Mouse (Mus musculus) lung, postnatal 0 days (tissue): ENCODE measurements at regions not wholly inside any gene's neighbourhood (a gene's known extent, or its start where the extent isn't known, plus 50 kb on each side); places are given as distances from the start of the nearest gene placed in this dataset.

ENCODE experiments used
- ATAC-seq: fragments of 200-750 bp; cut with Nextera tagmentation; 2 replicates; pipeline ENCODE4 v1.8.0; 2017; ENCODE audit warnings: moderate library complexity
- DNase-seq: peaks from one replicate; pipeline ENCODE4 v3.0.0-alpha.2; 2016; ENCODE audit warnings: low spot score
- H3K27ac ChIP-seq: fragments of 300-500 bp; sonication (generic); 2 replicates; pipeline ENCODE4 v1.5.1; 2014; ENCODE audit warnings: antibody characterized with exemption, mild to moderate bottlenecking, low read length, mixed read lengths
- H3K27me3 ChIP-seq: fragments of 300-500 bp; sonication (generic); replicated peaks from 2 replicates; pipeline ENCODE4 v1.6.1; 2014; ENCODE audit warnings: low read length, mixed read lengths; ENCODE audit not compliant: insufficient read depth
- H3K36me3 ChIP-seq: fragments of 300-500 bp; sonication (generic); 2 replicates; pipeline ENCODE4 v1.6.1; 2014; ENCODE audit warnings: low read length, mixed read lengths; ENCODE audit not compliant: insufficient read depth
- H3K4me1 ChIP-seq: fragments of 300-500 bp; sonication (generic); 2 replicates; pipeline ENCODE4 v1.6.1; 2014; ENCODE audit warnings: antibody characterized with exemption, low read depth, low read length, mixed read lengths; ENCODE audit not compliant: insufficient read depth
- H3K4me2 ChIP-seq: fragments of 300-500 bp; sonication (generic); replicated peaks from 2 replicates; pipeline ENCODE4 v1.6.1; 2014; ENCODE audit warnings: low read depth, mild to moderate bottlenecking, low read length, moderate library complexity, mixed read lengths
- H3K4me3 ChIP-seq: fragments of 300-500 bp; sonication (generic); 2 replicates; pipeline ENCODE4 v1.5.1; 2014; ENCODE audit warnings: low read depth, low read length
- H3K9ac ChIP-seq: fragments of 300-500 bp; sonication (generic); replicated peaks from 2 replicates; pipeline ENCODE4 v1.6.1; 2014; ENCODE audit warnings: low read depth, mild to moderate bottlenecking
- H3K9me3 ChIP-seq: fragments of 300-500 bp; sonication (generic); 2 replicates; pipeline ENCODE4 v1.6.1; 2016; ENCODE audit warnings: low read length, mixed read lengths
- CTCF ChIP-seq: IDR thresholded peaks from 2 replicates; pipeline ENCODE4 v1.5.1; 2016; ENCODE audit warnings: antibody characterized with exemption, mild to moderate bottlenecking
- EP300 ChIP-seq: IDR thresholded peaks from 2 replicates; pipeline ENCODE4 v1.6.1; 2016; ENCODE audit warnings: antibody characterized with exemption, mild to moderate bottlenecking, control low read depth
- WGBS: fragments of 180-500 bp; shearing (Covaris S2); extraction: QIAGEN DNeasy Blood & Tissue Kit; methylation state at CpG from one replicate; pipeline ENCODE4 v1.1.7; 2014; 5-methylcytosine and 5-hydroxymethylcytosine counted together

DNA sequence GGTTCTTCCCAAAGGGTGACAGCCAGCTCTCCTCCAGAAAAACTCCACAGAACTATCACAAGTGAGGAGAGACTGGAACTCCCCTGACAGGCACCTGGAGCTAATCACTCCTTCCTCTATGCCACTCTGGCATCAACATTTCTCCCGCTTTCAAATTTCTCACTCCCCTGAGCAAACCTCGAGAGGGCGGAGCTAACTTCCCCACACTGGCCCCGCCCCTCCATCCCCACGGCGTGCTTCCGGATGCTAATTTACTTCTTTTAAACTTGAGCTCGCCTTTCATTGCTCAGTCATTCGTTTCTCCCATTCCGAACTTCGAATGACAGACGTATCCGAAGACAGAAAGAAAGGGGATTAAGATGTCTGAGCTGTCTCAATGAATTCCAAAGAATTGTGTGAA, 87.8 kb upstream of the Ado start:
- DNase-seq (peak; percentile 32), ATAC-seq (0 out of 2 replicates have a peak, but pooled peaks have one; percentile 23)
- TF ChIP-seq EP300 (no peak), CTCF (no peak)
- Histone ChIP-seq H3K4me1 (no peaks in the 10 kb centered on the region), H3K9ac (no peak overlapping the region), H3K4me2 (peak overlapping the region; percentile 22), H3K27me3 (no peaks in the 10 kb centered on the region), H3K36me3 (no peaks in the 10 kb centered on the region), H3K4me3 (no peak overlapping the region), H3K27ac (no peak overlapping the region), H3K9me3 (no peaks in the 10 kb centered on the region)
- 5% methylated on average over 13 of the region's 13 CpGs for WGBS

DNA sequence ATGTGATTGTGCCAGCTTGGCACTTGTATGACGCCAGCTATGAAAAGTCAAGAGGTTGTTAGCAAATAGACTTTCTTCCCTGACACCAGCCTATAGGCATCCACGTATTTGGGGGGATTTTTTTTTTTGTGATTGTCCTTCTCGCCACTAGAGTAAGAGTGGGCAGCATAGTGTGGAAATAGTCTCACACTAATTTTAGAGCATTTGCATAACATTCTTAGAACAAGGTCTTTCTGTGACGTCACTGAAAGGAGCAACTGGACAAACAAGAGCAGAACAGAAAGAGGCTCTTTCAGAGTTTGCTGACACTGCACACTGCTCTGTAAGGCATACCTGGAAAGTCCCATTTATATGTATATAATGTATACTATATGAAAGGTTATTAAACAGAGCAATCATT, 86.0 kb upstream of the Ado start:
- peak; percentile 26 for ATAC-seq
- H3K9me3 ChIP-seq, result no peaks in the 10 kb centered on the region
- no peak overlapping the region for H3K9ac ChIP-seq
- no peaks in the 10 kb centered on the region for H3K36me3 ChIP-seq
- H3K27ac ChIP-seq, result no peak overlapping the region
- no peak overlapping the region for H3K4me3 ChIP-seq
- no peak overlapping the region for H3K4me2 ChIP-seq
- H3K27me3 ChIP-seq, result no peaks in the 10 kb centered on the region
- DNase-seq, result peak; percentile 47
- H3K4me1 ChIP-seq, result no peaks in the 10 kb centered on the region
- no peak for TF ChIP-seq CTCF
- no peak for TF ChIP-seq EP300
- 46% methylated on average over 4 of the region's 4 CpGs for WGBS

DNA sequence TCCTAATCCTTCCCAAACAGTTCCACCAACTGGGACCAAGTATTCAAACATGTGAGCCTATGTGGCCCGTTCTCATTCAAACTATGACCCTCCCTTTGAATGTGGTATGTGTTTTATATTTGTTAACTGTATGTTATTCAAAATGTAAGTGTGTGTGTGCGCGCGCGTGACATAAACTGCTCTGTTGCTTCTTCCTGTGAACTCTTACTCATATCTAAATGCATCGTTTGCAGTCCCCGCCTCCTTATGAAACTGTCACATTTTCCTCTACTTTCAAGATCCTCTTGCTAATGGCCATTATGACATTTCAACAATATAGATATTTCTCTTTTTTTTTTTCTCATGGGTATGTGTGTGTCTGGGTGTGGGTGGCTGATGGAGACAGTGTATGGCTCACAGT, 84.3 kb upstream of the Ado start:
- H3K4me1 ChIP-seq, result no peaks in the 10 kb centered on the region
- H3K36me3 ChIP-seq, result no peaks in the 10 kb centered on the region
- no peaks in the 10 kb centered on the region for H3K9me3 ChIP-seq
- H3K4me2 ChIP-seq, result no peak overlapping the region
- WGBS, result 89% methylated on average over 7 of the region's 7 CpGs
- TF ChIP-seq CTCF (no peak), EP300 (no peak)
- ATAC-seq (no peak), DNase-seq (peak; percentile 24)
- no peaks in the 10 kb centered on the region for H3K27me3 ChIP-seq
- H3K9ac ChIP-seq, result no peak overlapping the region
- H3K4me3 ChIP-seq, result no peak overlapping the region
- H3K27ac ChIP-seq, result no peak overlapping the region

DNA sequence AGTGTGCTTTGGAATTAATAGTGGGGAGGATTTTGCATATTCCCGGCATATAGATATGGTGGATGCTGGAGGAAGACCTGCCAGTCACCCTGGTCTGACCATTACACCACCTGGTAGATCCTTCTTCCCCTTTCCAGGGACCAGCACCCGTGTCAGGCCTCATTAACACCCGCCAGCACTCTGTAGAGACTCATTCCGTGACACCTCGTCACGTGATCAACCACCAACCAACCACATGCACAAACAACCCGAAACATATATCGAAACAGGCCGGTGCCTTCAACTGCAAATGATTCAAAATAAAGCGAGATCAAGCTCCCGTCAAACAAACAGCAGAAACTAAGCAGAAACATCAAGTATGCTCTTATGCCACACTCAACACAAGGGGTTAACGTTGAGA, 74.6 kb upstream of the Ado start:
- DNase-seq, result no peak
- no peak for ATAC-seq
- Histone ChIP-seq H3K36me3 (no peaks in the 10 kb centered on the region), H3K4me1 (no peaks in the 10 kb centered on the region), H3K4me3 (no peak overlapping the region), H3K27ac (no peak overlapping the region), H3K9ac (no peak overlapping the region), H3K9me3 (no peaks in the 10 kb centered on the region), H3K27me3 (no peaks in the 10 kb centered on the region), H3K4me2 (no peak overlapping the region)
- TF ChIP-seq EP300, result no peak
- no peak for TF ChIP-seq CTCF
- WGBS, result 74% methylated on average over 12 of the region's 12 CpGs

DNA sequence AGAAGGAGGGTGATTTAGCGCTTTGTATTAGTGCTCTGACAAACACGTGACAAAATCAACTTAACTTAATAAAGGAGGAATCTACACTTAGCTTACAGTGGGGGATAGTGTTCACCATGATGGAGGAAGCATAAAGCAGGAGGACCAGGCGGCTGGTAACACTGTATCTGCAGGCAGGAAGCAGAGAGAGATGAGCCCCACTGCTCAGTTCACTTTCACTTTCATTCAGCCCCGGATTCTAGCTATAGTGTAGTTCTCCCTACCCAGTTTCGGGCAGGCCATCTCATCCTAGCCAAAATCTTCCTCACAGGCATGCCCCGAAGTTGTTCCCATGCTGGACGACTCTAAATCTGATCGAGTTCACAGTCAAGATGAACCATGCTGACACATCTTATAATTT, 71.3 kb upstream of the Ado start:
- Histone ChIP-seq H3K4me1 (no peaks in the 10 kb centered on the region), H3K27ac (no peak overlapping the region), H3K36me3 (no peaks in the 10 kb centered on the region), H3K4me3 (no peak overlapping the region), H3K27me3 (no peaks in the 10 kb centered on the region), H3K9me3 (no peaks in the 10 kb centered on the region), H3K4me2 (no peak overlapping the region), H3K9ac (no peak overlapping the region)
- no peak for DNase-seq
- TF ChIP-seq EP300 (no peak), CTCF (no peak)
- ATAC-seq, result no peak
- WGBS, result 82% methylated on average over 8 of the region's 8 CpGs

DNA sequence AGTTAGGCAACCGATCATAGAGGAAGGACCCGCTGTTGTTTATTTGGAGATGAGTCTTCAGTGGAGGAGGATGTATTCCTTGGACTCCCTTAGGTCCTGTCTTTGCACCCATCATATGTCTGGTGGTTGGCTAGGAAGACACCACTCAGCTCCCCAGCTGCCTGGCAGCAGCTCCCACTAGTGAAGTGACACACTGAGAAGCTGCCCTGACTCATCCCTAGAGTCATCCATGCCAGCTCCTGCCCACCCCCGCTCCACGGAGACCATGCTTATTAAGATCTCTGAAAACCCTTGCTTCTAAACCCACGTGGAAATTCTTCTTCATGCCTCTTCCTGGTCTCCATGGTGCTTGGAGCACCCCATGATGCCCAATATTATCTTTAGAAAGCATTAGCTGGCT, 69.4 kb upstream of the Ado start:
- Histone ChIP-seq H3K4me1 (no peaks in the 10 kb centered on the region), H3K9ac (no peak overlapping the region), H3K4me3 (no peak overlapping the region), H3K9me3 (no peaks in the 10 kb centered on the region), H3K27me3 (no peaks in the 10 kb centered on the region), H3K27ac (no peak overlapping the region), H3K36me3 (no peaks in the 10 kb centered on the region), H3K4me2 (no peak overlapping the region)
- no peak for DNase-seq
- ATAC-seq, result no peak
- whole genome bisulfite sequencing, result 73% methylated on average over 5 of the region's 5 CpGs
- TF ChIP-seq EP300 (no peak), CTCF (no peak)

DNA sequence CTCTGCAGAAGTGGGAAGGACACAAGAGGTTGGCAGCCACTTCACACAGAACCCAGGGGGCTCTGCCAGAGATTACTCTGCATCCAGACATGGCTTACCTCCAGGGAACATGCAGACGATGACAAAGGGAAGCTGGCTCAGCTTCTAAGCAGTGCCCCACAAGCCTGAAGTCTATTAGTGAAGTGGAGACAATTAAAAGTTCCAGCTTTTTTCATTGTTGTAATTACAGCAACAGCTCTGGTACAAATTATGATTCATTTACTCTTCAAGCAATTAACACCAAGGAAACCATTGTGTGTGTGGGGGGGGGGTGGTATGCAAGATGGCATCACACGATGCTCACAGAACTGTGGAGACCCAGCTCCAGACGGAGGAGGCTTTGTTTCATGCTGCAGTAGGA, 66.3 kb upstream of the Ado start:
- ATAC-seq (no peak), DNase-seq (no peak)
- Histone ChIP-seq H3K27ac (no peak overlapping the region), H3K4me1 (no peaks in the 10 kb centered on the region), H3K9me3 (no peaks in the 10 kb centered on the region), H3K4me3 (no peak overlapping the region), H3K27me3 (no peaks in the 10 kb centered on the region), H3K36me3 (no peaks in the 10 kb centered on the region), H3K9ac (no peak overlapping the region), H3K4me2 (no peak overlapping the region)
- TF ChIP-seq CTCF, result no peak
- no peak for TF ChIP-seq EP300
- 69% methylated on average over 3 of the region's 3 CpGs for WGBS
